Mouse (Mus musculus) limb, embryonic 11.5 days (tissue): ENCODE measurements around the gene Bcar1. TPM values are rescaled to one million over a fixed set of nuclear protein-coding genes. Genes with fewer than 3 reads are reported as not detected.
A peak's percentile ranks its signal among the peaks of the same experiment; 100 is the strongest.

Experiments
- ATAC-seq: fragments of 200-750 bp; cut with Nextera tagmentation; 2 replicates; pipeline ENCODE4 v1.8.0; 2017; ENCODE audit warnings: low read depth; ENCODE audit not compliant: insufficient number of reproducible peaks, low FRiP score, low TSS enrichment
- DNase-seq: peaks from one replicate; pipeline ENCODE4 v3.0.0-alpha.2; 2015; ENCODE audit warnings: low spot score
- H3K27ac ChIP-seq: fragments of 300-500 bp; sonication (generic); replicated peaks from 2 replicates; pipeline ENCODE4 v1.5.1; 2014; ENCODE audit warnings: low read depth, mild to moderate bottlenecking, low read length
- H3K27me3 ChIP-seq: fragments of 300-500 bp; sonication (generic); 2 replicates; pipeline ENCODE4 v1.6.1; 2014; ENCODE audit warnings: mild to moderate bottlenecking, low read length, mixed read lengths; ENCODE audit not compliant: control insufficient read depth, insufficient read depth
- H3K36me3 ChIP-seq: fragments of 300-500 bp; sonication (generic); 2 replicates; pipeline ENCODE4 v1.6.1; 2014; ENCODE audit warnings: mild to moderate bottlenecking, low read length, moderate library complexity, mixed read lengths; ENCODE audit not compliant: control insufficient read depth, insufficient read depth
- H3K4me1 ChIP-seq: fragments of 300-500 bp; sonication (generic); 2 replicates; pipeline ENCODE4 v1.6.1; 2014; ENCODE audit warnings: low read length, mixed read lengths; ENCODE audit not compliant: control insufficient read depth, insufficient read depth
- H3K4me2 ChIP-seq: fragments of 300-500 bp; sonication (generic); 2 replicates; pipeline ENCODE4 v1.6.1; 2014; ENCODE audit warnings: low read depth, mild to moderate bottlenecking, moderate library complexity; ENCODE audit not compliant: severe bottlenecking
- H3K4me3 ChIP-seq: fragments of 300-500 bp; sonication (generic); 2 replicates; pipeline ENCODE4 v1.5.1; 2014; ENCODE audit warnings: low read depth, low read length
- H3K9ac ChIP-seq: fragments of 300-500 bp; sonication (generic); 2 replicates; pipeline ENCODE4 v1.6.1; 2014; ENCODE audit warnings: mild to moderate bottlenecking, low read length
- H3K9me3 ChIP-seq: fragments of 300-500 bp; sonication (generic); 2 replicates; pipeline ENCODE4 v1.6.1; 2016; ENCODE audit warnings: low read length; ENCODE audit not compliant: control insufficient read depth
- WGBS: fragments of 180-500 bp; shearing (Covaris S2); extraction: QIAGEN DNeasy Blood & Tissue Kit; methylation state at CpG from one replicate; pipeline ENCODE4 v1.1.7; 2014; 5-methylcytosine and 5-hydroxymethylcytosine counted together
- microRNA-seq: library from miRNA; unstranded; fragments of <30 nt; microRNA quantifications from one replicate; pipeline ENCODE4, GENCODE M21; 2016
- polyA plus RNA-seq: library from polyadenylated mRNA; unstranded; fragments of >200 nt; fragmentation: Nextera tagmentation; extraction: Ambion mirVana; gene quantifications from 2 replicates; pipeline ENCODE4 v1.2.1, GENCODE M21; 2014

Bcar1 gene
- polyA plus RNA-seq, 1 experiment from 2014 or later: 40.4 TPM

- Histone ChIP-seq H3K9ac (no peak overlapping the region), H3K36me3 (no peaks in the 10 kb centered on the region; the same call in 1 of the 2 replicates), H3K27ac (no peak overlapping the region), H3K4me2 (no peak overlapping the region), H3K4me1 (no peaks in the 10 kb centered on the region), H3K4me3 (no peak overlapping the region), H3K27me3 (no peaks in the 10 kb centered on the region), H3K9me3 (no peaks in the 10 kb centered on the region)
- peak; percentile 86 for DNase-seq
- ATAC-seq: no peak
- WGBS: 87% methylated on average over 3 of the region's 3 CpGs
These were observed 81.1 kb downstream of the Bcar1 start for GRCm38 (mm10) chr8:111662473-111662872.

Small RNA genes lying within 50 kb of the gene (microRNA-seq; reads per million reads assigned to microRNA genes)
- not detected for gene Mir7076

Other genes with a start within 250 kb of the Bcar1 start
- gene Wdr59, start 221.7 kb downstream of the Bcar1 start, polyA plus RNA-seq: 4.5 and 4.9 TPM in 2 replicates
- 49.9 and 51.7 TPM in 2 replicates for gene Znrf1, start 207.7 kb downstream of the Bcar1 start, polyA plus RNA-seq
- gene Ldhd, start 113.4 kb downstream of the Bcar1 start, polyA plus RNA-seq: 0.04 and 0.11 TPM in 2 replicates
- gene Zfp1, start 100.4 kb downstream of the Bcar1 start, polyA plus RNA-seq: 22.8 and 23.3 TPM in 2 replicates
- not detected in 2 replicates for gene Ctrb1, start 52.8 kb downstream of the Bcar1 start, polyA plus RNA-seq
- gene Cfdp1, start 110.5 kb upstream of the Bcar1 start, polyA plus RNA-seq: 268 TPM in 2 replicates
- 7.7 and 7.8 TPM in 2 replicates for gene Tmem170, start 132.9 kb upstream of the Bcar1 start, polyA plus RNA-seq
- gene Chst5, start 166.6 kb upstream of the Bcar1 start, polyA plus RNA-seq: 2.5 and 2.9 TPM in 2 replicates
- gene Tmem231, start 190.1 kb upstream of the Bcar1 start, polyA plus RNA-seq: 19.8 and 21.9 TPM in 2 replicates
- 179 and 182 TPM in 2 replicates for gene Gabarapl2, start 196.9 kb upstream of the Bcar1 start, polyA plus RNA-seq
- gene Adat1, start 248.5 kb upstream of the Bcar1 start, polyA plus RNA-seq: 12.6 and 13.9 TPM in 2 replicates